Mouse (Mus musculus) heart, postnatal 0 days (tissue): ENCODE measurements at regions not wholly inside any gene's neighbourhood (a gene's known extent, or its start where the extent isn't known, plus 50 kb on each side); places are given as distances from the start of the nearest gene placed in this dataset.

ENCODE experiments used
- ATAC-seq: fragments of 200-750 bp; cut with Nextera tagmentation; 2 replicates; pipeline ENCODE4 v1.8.0; 2017; ENCODE audit warnings: low read depth, moderate number of reproducible peaks, moderate library complexity; ENCODE audit not compliant: insufficient read depth
- DNase-seq: peaks from one replicate; pipeline ENCODE4 v3.0.0-alpha.2; 2016; ENCODE audit warnings: low spot score
- H3K27ac ChIP-seq: fragments of 300-500 bp; sonication (generic); 2 replicates; pipeline ENCODE4 v1.5.1; 2014; ENCODE audit warnings: low read depth, mild to moderate bottlenecking
- H3K27me3 ChIP-seq: fragments of 300-500 bp; sonication (generic); 2 replicates; pipeline ENCODE4 v1.6.1; 2014; ENCODE audit warnings: low read length, mixed read lengths; ENCODE audit not compliant: control insufficient read depth, insufficient read depth
- H3K36me3 ChIP-seq: fragments of 300-500 bp; sonication (generic); replicated peaks from 2 replicates; pipeline ENCODE4 v1.6.1; 2014; ENCODE audit warnings: low read length, mixed read lengths; ENCODE audit not compliant: control insufficient read depth, insufficient read depth
- H3K4me1 ChIP-seq: fragments of 300-500 bp; sonication (generic); 2 replicates; pipeline ENCODE4 v1.6.1; 2014; ENCODE audit warnings: antibody characterized with exemption; ENCODE audit not compliant: control insufficient read depth, insufficient read depth
- H3K4me2 ChIP-seq: fragments of 300-500 bp; sonication (generic); 2 replicates; pipeline ENCODE4 v1.6.1; 2014; ENCODE audit warnings: low read depth, mild to moderate bottlenecking, low read length, moderate library complexity
- H3K4me3 ChIP-seq: fragments of 300-500 bp; sonication (generic); 2 replicates; pipeline ENCODE4 v1.5.1; 2014; ENCODE audit warnings: low read depth, low read length
- H3K9ac ChIP-seq: fragments of 300-500 bp; sonication (generic); replicated peaks from 2 replicates; pipeline ENCODE4 v1.6.1; 2014; ENCODE audit warnings: low read depth, low read length, mixed read lengths
- H3K9me3 ChIP-seq: fragments of 300-500 bp; sonication (generic); replicated peaks from 2 replicates; pipeline ENCODE4 v1.6.1; 2016; ENCODE audit warnings: low read length; ENCODE audit not compliant: control insufficient read depth
- CTCF ChIP-seq: IDR thresholded peaks from 2 replicates; pipeline ENCODE4 v1.5.1; 2016; ENCODE audit warnings: antibody characterized with exemption, control low read depth, low read depth
- EP300 ChIP-seq: IDR thresholded peaks from 2 replicates; pipeline ENCODE4 v1.6.1; 2016; ENCODE audit warnings: antibody characterized with exemption, low read depth
- WGBS: fragments of 180-500 bp; shearing (Covaris S2); extraction: QIAGEN DNeasy Blood & Tissue Kit; methylation state at CpG from one replicate; pipeline ENCODE4 v1.1.7; 2014; 5-methylcytosine and 5-hydroxymethylcytosine counted together

DNA sequence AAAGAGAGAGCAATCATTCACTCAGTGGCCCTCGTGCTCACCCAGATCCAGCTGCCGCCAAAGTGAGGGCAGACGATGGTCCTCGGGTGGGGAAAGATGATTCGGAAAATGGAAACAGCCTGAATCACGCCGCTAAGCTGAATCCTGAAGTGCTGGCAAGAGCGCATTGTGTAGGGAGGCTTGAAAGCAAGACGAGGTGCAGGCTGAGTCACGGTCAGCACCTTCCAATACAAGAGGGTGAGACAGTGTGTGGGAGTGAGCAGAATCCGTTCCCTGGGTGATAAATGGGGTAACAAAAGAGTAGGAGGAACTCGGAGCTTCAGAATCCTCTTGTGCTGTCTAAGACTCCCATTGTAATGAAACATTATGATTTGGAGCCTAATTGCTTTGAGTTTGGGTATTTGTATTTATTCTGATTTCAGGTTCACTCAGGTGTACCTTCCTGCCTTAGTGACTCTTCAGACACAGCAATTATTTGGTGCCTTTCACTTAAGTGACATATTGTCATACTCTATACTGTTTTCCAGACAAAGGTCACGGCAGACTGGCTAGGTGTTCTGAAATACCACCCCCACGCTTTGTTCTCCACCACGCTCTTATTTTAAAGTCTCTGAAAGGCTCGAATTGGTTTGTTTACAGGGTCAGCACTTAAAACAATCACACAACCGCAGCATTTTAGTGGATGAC, 70.0 kb downstream of the Mbip start:
- Histone ChIP-seq H3K4me2 (no peak overlapping the region), H3K27ac (no peak overlapping the region), H3K9me3 (no peaks in the 10 kb centered on the region), H3K36me3 (no peaks in the 10 kb centered on the region), H3K4me3 (no peak overlapping the region), H3K27me3 (no peaks in the 10 kb centered on the region), H3K4me1 (no peaks in the 10 kb centered on the region), H3K9ac (no peak overlapping the region)
- 50% methylated on average over 17 of the region's 17 CpGs for whole genome bisulfite sequencing
- no peak for DNase-seq
- TF ChIP-seq CTCF (no peak), EP300 (no peak)
- no peak for ATAC-seq

DNA sequence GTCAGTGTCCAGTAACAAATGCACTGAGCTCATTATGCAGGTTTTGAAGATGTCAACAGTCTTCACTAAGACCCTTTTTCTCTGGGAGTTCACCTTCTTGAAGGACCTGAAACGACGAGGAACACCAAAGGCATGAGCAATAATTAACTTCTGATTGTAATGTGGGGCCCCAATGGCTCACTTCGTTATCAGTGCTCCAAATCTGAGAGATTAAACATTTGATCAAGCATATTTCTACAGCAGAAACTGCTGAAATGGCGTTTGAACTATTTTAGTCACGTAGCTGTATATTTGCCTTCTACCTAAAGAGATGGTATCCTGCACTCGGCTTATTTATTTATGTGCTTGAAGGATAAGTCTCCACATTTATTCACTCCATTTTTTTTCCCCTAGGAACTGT, 80.6 kb downstream of the Mbip start:
- H3K27ac ChIP-seq, result no peak overlapping the region
- WGBS, result 70% methylated on average over 6 of the region's 6 CpGs
- no peaks in the 10 kb centered on the region for H3K27me3 ChIP-seq
- no peak overlapping the region for H3K9ac ChIP-seq
- TF ChIP-seq EP300 (no peak), CTCF (no peak)
- H3K4me3 ChIP-seq, result no peak overlapping the region
- H3K4me1 ChIP-seq, result no peaks in the 10 kb centered on the region
- no peak for DNase-seq
- H3K4me2 ChIP-seq, result no peak overlapping the region
- no peak for ATAC-seq
- no peaks in the 10 kb centered on the region for H3K9me3 ChIP-seq
- no peaks in the 10 kb centered on the region for H3K36me3 ChIP-seq

DNA sequence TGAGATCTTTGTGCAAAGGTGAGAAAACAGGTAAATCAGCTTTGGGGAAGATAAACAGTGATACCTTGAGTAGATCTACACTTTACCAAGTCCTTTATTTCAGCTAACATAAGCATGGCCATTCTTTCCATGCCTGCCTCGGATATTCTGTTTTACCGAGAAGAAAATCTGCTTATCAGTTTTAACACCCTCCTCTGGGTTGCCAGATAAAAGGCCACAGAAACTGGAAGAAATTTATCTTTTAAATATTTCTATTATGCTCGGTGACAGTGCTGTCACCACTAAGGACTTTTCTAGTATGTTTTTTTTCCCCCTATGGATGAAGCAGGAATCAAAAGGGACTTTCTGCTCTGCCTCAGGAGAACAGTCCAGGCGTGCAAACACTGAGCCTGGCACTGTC, 84.2 kb downstream of the Mbip start:
- DNase-seq (no peak), ATAC-seq (no peak)
- no peaks in the 10 kb centered on the region for H3K27me3 ChIP-seq
- H3K9me3 ChIP-seq, result no peaks in the 10 kb centered on the region
- no peak overlapping the region for H3K27ac ChIP-seq
- H3K4me3 ChIP-seq, result no peak overlapping the region
- H3K4me1 ChIP-seq, result no peaks in the 10 kb centered on the region
- 37% methylated on average over 4 of the region's 4 CpGs for WGBS
- no peak overlapping the region for H3K4me2 ChIP-seq
- no peaks in the 10 kb centered on the region for H3K36me3 ChIP-seq
- TF ChIP-seq EP300 (no peak), CTCF (no peak)
- no peak overlapping the region for H3K9ac ChIP-seq

DNA sequence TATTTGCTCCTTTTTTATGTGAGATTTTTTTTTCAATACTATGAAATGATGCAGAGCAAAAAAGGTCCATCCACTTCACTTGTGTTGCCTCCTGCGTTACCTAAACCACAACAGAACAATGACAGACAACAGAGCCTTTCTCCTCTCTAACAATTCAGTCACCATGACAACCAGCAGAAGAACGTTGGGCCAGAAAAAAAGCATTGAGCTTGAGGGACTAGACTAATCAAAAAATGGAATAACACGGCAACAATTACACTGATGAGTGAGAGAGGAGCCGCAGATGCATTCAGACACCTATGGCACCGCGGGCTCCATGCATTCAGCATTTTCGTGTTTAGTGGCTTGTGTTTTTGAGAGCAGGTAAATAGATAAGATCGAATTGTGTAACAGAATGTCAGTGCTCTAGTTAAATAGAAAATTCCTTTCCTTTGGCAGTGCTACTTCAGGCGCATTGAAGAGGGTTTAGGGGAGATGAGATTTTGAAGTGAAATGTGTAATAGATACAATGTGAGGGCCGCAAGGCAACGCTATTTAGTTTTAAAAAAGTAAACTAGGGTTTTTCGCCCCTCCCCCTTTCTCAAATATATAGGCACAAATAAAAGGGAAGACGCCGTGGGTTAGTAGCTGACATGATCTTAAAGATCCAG, 87.2 kb downstream of the Mbip start:
- Histone ChIP-seq H3K9me3 (no peaks in the 10 kb centered on the region), H3K4me2 (no peak overlapping the region), H3K4me1 (no peaks in the 10 kb centered on the region), H3K9ac (no peak overlapping the region), H3K4me3 (no peak overlapping the region), H3K36me3 (no peaks in the 10 kb centered on the region), H3K27me3 (no peaks in the 10 kb centered on the region), H3K27ac (no peak overlapping the region)
- WGBS, result 78% methylated on average over 14 of the region's 14 CpGs
- DNase-seq (no peak), ATAC-seq (no peak)
- TF ChIP-seq CTCF (no peak), EP300 (no peak)

DNA sequence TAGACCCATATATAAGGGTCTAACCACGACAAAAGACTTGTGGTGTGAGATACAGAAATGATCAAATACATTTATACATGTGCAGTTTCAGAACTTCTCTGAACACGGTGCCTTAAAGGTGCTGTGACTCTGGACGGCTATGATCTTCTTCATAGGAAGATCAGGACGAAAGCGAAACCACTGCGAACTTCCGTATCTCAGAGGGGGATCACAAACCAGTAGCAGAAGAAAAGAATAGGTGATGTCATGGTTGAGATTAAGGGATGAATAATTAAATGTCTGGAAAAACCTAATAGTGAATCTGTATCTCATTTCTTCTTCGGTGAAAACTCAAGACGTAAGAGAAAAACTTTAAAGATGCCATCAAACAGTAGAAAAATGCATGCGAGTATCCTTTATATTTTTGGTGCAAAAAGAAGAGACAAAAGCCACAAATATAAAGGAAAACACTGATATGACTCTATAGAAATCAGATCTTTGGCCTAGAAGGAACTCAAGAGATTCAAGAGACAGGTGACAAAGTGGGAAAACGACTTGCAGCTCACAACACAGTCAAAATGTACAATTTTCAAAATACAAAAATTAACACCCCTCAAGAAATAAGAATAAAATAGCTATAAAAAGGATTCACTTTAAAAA, 89.3 kb downstream of the Mbip start:
- no peaks in the 10 kb centered on the region for H3K27me3 ChIP-seq
- no peak for ATAC-seq
- H3K4me3 ChIP-seq, result no peak overlapping the region
- no peaks in the 10 kb centered on the region for H3K4me1 ChIP-seq
- no peaks in the 10 kb centered on the region for H3K9me3 ChIP-seq
- no peak overlapping the region for H3K27ac ChIP-seq
- DNase-seq, result no peak
- no peak overlapping the region for H3K4me2 ChIP-seq
- no peak overlapping the region for H3K9ac ChIP-seq
- WGBS, result 77% methylated on average over 11 of the region's 11 CpGs
- TF ChIP-seq CTCF (no peak), EP300 (no peak)
- H3K36me3 ChIP-seq, result no peaks in the 10 kb centered on the region
